Mouse (Mus musculus) kidney, adult 11 months (tissue): Measurements from ENCODE around the gene Eif3k.

Source experiments
- DNase-seq: peaks from one replicate; pipeline ENCODE4 v3.0.0; 2022

Gene Eif3k

GRCm38 (mm10) chr7:28981651-28982273 lies at the start of gene Eif3k, which contains the start of gene Map4k1:
TSS of gene Eif3k (minus strand) at chr7:28981864.
TSS of gene Map4k1 (plus strand) at chr7:28982050.
- peak; percentile 98 for DNase-seq

- no peak for DNase-seq
Measured at GRCm38 (mm10) chr7:29029690-29030656, 48.3 kb upstream of the Eif3k start.

- DNase-seq = no peak
Measured at GRCm38 (mm10) chr7:29028761-29029160, 47.1 kb upstream of the Eif3k start.

GRCm38 (mm10) chr7:29026811-29027210 lies 45.1 kb upstream of the Eif3k start:
- DNase-seq = no peak

- no peak for DNase-seq
Measured at GRCm38 (mm10) chr7:29026195-29026594, 44.5 kb upstream of the Eif3k start.

GRCm38 (mm10) chr7:29025566-29025965 lies 43.9 kb upstream of the Eif3k start:
- DNase-seq = no peak

- no peak for DNase-seq
Measured at GRCm38 (mm10) chr7:29023514-29023913, 41.9 kb upstream of the Eif3k start.

- DNase-seq = no peak
Measured at GRCm38 (mm10) chr7:29022479-29022878, 40.8 kb upstream of the Eif3k start.

- DNase-seq = no peak
Measured at GRCm38 (mm10) chr7:29019447-29020220, 38.0 kb upstream of the Eif3k start.

- no peak for DNase-seq
Measured at GRCm38 (mm10) chr7:29017222-29017621, 35.6 kb upstream of the Eif3k start.

- no peak for DNase-seq
Measured at GRCm38 (mm10) chr7:29016440-29016839, 34.8 kb upstream of the Eif3k start.

- DNase-seq = no peak
Measured at GRCm38 (mm10) chr7:29014984-29015383, 33.3 kb upstream of the Eif3k start.

GRCm38 (mm10) chr7:29008714-29009113 lies 27.1 kb upstream of the Eif3k start:
- DNase-seq = no peak

GRCm38 (mm10) chr7:29008171-29008570 lies 26.5 kb upstream of the Eif3k start:
- no peak for DNase-seq

- DNase-seq = no peak
Measured at GRCm38 (mm10) chr7:29007224-29008101, 25.8 kb upstream of the Eif3k start.

- peak; percentile 24 for DNase-seq
Measured at GRCm38 (mm10) chr7:29000651-29001605, 19.3 kb upstream of the Eif3k start.

- no peak for DNase-seq
Measured at GRCm38 (mm10) chr7:28993402-28993801, 11.7 kb upstream of the Eif3k start.

GRCm38 (mm10) chr7:28992997-28993396 lies 11.3 kb upstream of the Eif3k start:
- DNase-seq = no peak

- DNase-seq = no peak
Measured at GRCm38 (mm10) chr7:28991616-28992015, 10.0 kb upstream of the Eif3k start.

GRCm38 (mm10) chr7:28990766-28991273 lies 9.2 kb upstream of the Eif3k start:
- DNase-seq = no peak

- DNase-seq = no peak
Measured at GRCm38 (mm10) chr7:28985207-28985606, 3.5 kb upstream of the Eif3k start.
